Mouse (Mus musculus) left cerebral cortex, postnatal 10 days (tissue): Measurements from ENCODE around the gene Pde2a. TPM values are rescaled to one million over a fixed set of nuclear protein-coding genes. Genes with fewer than 3 reads are reported as not detected.

ENCODE experiments used
- DNase-seq, 2 experiments: peaks; one replicate each; pipeline ENCODE4 v3.0.0; 2021 to 2022; ENCODE audit warnings: low spot score in 2 of 2, mixed read lengths in 1 of 2; ENCODE audit errors: extremely low spot score in 1 of 2
- intact Hi-C: fragments of 180-260 bp; cut with DNase I; formaldehyde crosslinking; loops from one replicate; pipeline ENCODE4 v1.15.1; 2025
- total RNA-seq, 2 experiments: library from RNA; stranded (reverse); gene quantifications; 2 replicates each; pipeline ENCODE4 v1.2.3; 2021

The Pde2a gene
- total RNA-seq, 2 experiments from 2014 or later = 294 to 295 TPM

GRCm38 (mm10) chr7:101490952-101491351 lies 69.5 kb downstream of the Pde2a start:
- intact Hi-C loops = no loop called here
- no peak for DNase-seq

GRCm38 (mm10) chr7:101498385-101498784 lies 76.9 kb downstream of the Pde2a start:
- no peak for DNase-seq
- intact Hi-C loops = no loop called here

- peak in 1 of 2 experiments; percentile 61 for DNase-seq
- intact Hi-C loops = no loop called here
These were observed 77.8 kb downstream of the Pde2a start for GRCm38 (mm10) chr7:101499251-101499650.

GRCm38 (mm10) chr7:101499701-101500100 lies 78.2 kb downstream of the Pde2a start:
- no peak for DNase-seq
- intact Hi-C loops = no loop called here

- intact Hi-C loops = no loop called here
- no peak for DNase-seq
These were observed 79.7 kb downstream of the Pde2a start for GRCm38 (mm10) chr7:101501236-101501635.

GRCm38 (mm10) chr7:101501675-101502074 lies 80.2 kb downstream of the Pde2a start:
- intact Hi-C loops = loop anchor here (2.0 kb wide), 1 partner anchor 51 kb away; no protein-coding TSS in a partner anchor
- peak in 1 of 2 experiments; percentile 57 for DNase-seq

- intact Hi-C loops = loop anchor here (2.0 kb wide), 1 partner anchor 53 kb away; no protein-coding TSS in a partner anchor
- no peak for DNase-seq
These were observed 81.9 kb downstream of the Pde2a start for GRCm38 (mm10) chr7:101503351-101503750.

GRCm38 (mm10) chr7:101503803-101504202 lies 82.3 kb downstream of the Pde2a start:
- no peak for DNase-seq
- intact Hi-C loops = loop anchor here (2.0 kb wide), 1 partner anchor 53 kb away; no protein-coding TSS in a partner anchor

- intact Hi-C loops = no loop called here
- DNase-seq = peak in 1 of 2 experiments; percentile 56
These were observed 83.0 kb downstream of the Pde2a start for GRCm38 (mm10) chr7:101504507-101504906.

GRCm38 (mm10) chr7:101509212-101509611 lies 87.7 kb downstream of the Pde2a start:
- no peak for DNase-seq
- intact Hi-C loops = no loop called here

GRCm38 (mm10) chr7:101513655-101514054 lies 92.2 kb downstream of the Pde2a start:
- intact Hi-C loops = no loop called here
- peak in 1 of 2 experiments; percentile 54 for DNase-seq

- no peak for DNase-seq
These were observed 93.3 kb downstream of the Pde2a start for GRCm38 (mm10) chr7:101514768-101515167.

GRCm38 (mm10) chr7:101515295-101515694 lies 93.8 kb downstream of the Pde2a start:
- DNase-seq = no peak

More at GRCm38 (mm10) chr7:101514768-101515167, 93.3 kb downstream of the Pde2a start:
- intact Hi-C loops = no loop called here

GRCm38 (mm10) chr7:101516460-101516859 lies 95.0 kb downstream of the Pde2a start:
- DNase-seq = no peak
- intact Hi-C loops = no loop called here

More at GRCm38 (mm10) chr7:101515295-101515694, 93.8 kb downstream of the Pde2a start:
- intact Hi-C loops = no loop called here

GRCm38 (mm10) chr7:101521696-101522095 lies 100.2 kb downstream of the Pde2a start:
- no peak for DNase-seq
- intact Hi-C loops = no loop called here

- DNase-seq = no peak
- intact Hi-C loops = no loop called here
These were observed 101.7 kb downstream of the Pde2a start for GRCm38 (mm10) chr7:101523205-101523604.

GRCm38 (mm10) chr7:101526484-101526883 lies 105.0 kb downstream of the Pde2a start:
- no peak for DNase-seq
- intact Hi-C loops = no loop called here

- DNase-seq = no peak
- intact Hi-C loops = no loop called here
These were observed 112.9 kb downstream of the Pde2a start for GRCm38 (mm10) chr7:101534428-101534827.

GRCm38 (mm10) chr7:101535102-101535501 lies 113.6 kb downstream of the Pde2a start:
- DNase-seq = no peak

GRCm38 (mm10) chr7:101535517-101535916 lies 114.0 kb downstream of the Pde2a start:
- intact Hi-C loops = no loop called here
- DNase-seq = no peak

More at GRCm38 (mm10) chr7:101535102-101535501, 113.6 kb downstream of the Pde2a start:
- intact Hi-C loops = no loop called here

- intact Hi-C loops = no loop called here
- no peak for DNase-seq
These were observed 116.0 kb downstream of the Pde2a start for GRCm38 (mm10) chr7:101537541-101537940.
